Mouse (Mus musculus): ENCODE results near the gene Mroh8.
"Not testable (repeated sequence)": the region's sequence is repeated elsewhere in the genome, so short reads cannot be mapped to it uniquely, and the experiment has no call there.

Gene Mroh8

GRCm38 (mm10) chr2:157198405-157198804, 80.9 kb downstream of the Mroh8 start:
- DNase-seq (ENCODE audit: low read depth), result not testable (repeated sequence)

- DNase-seq (ENCODE audit: low read depth), result no peak
These were observed 88.7 kb downstream of the Mroh8 start for GRCm38 (mm10) chr2:157190651-157191050.

GRCm38 (mm10) chr2:157187223-157187622, 92.1 kb downstream of the Mroh8 start:
- no peak for DNase-seq (ENCODE audit: low read depth)

GRCm38 (mm10) chr2:157186504-157186903, 92.8 kb downstream of the Mroh8 start:
- no peak for DNase-seq (ENCODE audit: low read depth)

GRCm38 (mm10) chr2:157185022-157185660, 94.2 kb downstream of the Mroh8 start:
- no peak for DNase-seq (ENCODE audit: low read depth)

GRCm38 (mm10) chr2:157178167-157178566, 101.2 kb downstream of the Mroh8 start:
- no peak for DNase-seq (ENCODE audit: low read depth)

GRCm38 (mm10) chr2:157176248-157176647, 103.1 kb downstream of the Mroh8 start:
- DNase-seq (ENCODE audit: low read depth), result no peak

GRCm38 (mm10) chr2:157174416-157174815, 104.9 kb downstream of the Mroh8 start:
- DNase-seq (ENCODE audit: low read depth), result no peak

GRCm38 (mm10) chr2:157173555-157173954, 105.8 kb downstream of the Mroh8 start:
- no peak for DNase-seq (ENCODE audit: low read depth)

- no peak for DNase-seq (ENCODE audit: low read depth)
These were observed 106.4 kb downstream of the Mroh8 start for GRCm38 (mm10) chr2:157172984-157173383.

GRCm38 (mm10) chr2:157170626-157171025, 108.7 kb downstream of the Mroh8 start:
- DNase-seq (ENCODE audit: low read depth), result no peak

- DNase-seq (ENCODE audit: low read depth), result no peak
These were observed 109.2 kb downstream of the Mroh8 start for GRCm38 (mm10) chr2:157170166-157170565.

GRCm38 (mm10) chr2:157166371-157167080, 112.8 kb downstream of the Mroh8 start:
- DNase-seq (ENCODE audit: low read depth), result no peak

- not testable (repeated sequence) for DNase-seq (ENCODE audit: low read depth)
These were observed 113.8 kb downstream of the Mroh8 start for GRCm38 (mm10) chr2:157165312-157166224.

GRCm38 (mm10) chr2:157164101-157164500, 115.2 kb downstream of the Mroh8 start:
- no peak for DNase-seq (ENCODE audit: low read depth)
